Mouse (Mus musculus) forebrain, postnatal 0 days (tissue): ENCODE measurements around the gene Asgr1. TPM values are rescaled to one million over a fixed set of nuclear protein-coding genes. Genes with fewer than 3 reads are reported as not detected.
"Not testable (repeated sequence)": the region's sequence is repeated elsewhere in the genome, so short reads cannot be mapped to it uniquely, and the experiment has no call there.

Experiments
- ATAC-seq: fragments of 200-750 bp; cut with Nextera tagmentation; 2 replicates; pipeline ENCODE4 v1.8.0; 2017; ENCODE audit warnings: mild to moderate bottlenecking, moderate library complexity
- DNase-seq: peaks from one replicate; pipeline ENCODE4 v3.0.0-alpha.2; 2015
- H3K27ac ChIP-seq: fragments of 300-500 bp; sonication (generic); 2 replicates; pipeline ENCODE4 v1.5.1; 2014; ENCODE audit warnings: low read depth, mild to moderate bottlenecking, antibody characterized with exemption, low read length, moderate library complexity, mixed read lengths
- H3K27me3 ChIP-seq: fragments of 300-500 bp; sonication (generic); 2 replicates; pipeline ENCODE4 v1.6.1; 2014; ENCODE audit warnings: mild to moderate bottlenecking, low read length, mixed read lengths; ENCODE audit not compliant: insufficient read depth
- H3K36me3 ChIP-seq: fragments of 300-500 bp; sonication (generic); 2 replicates; pipeline ENCODE4 v1.6.1; 2014; ENCODE audit warnings: mild to moderate bottlenecking, moderate library complexity; ENCODE audit not compliant: insufficient read depth
- H3K4me1 ChIP-seq: fragments of 300-500 bp; sonication (generic); 2 replicates; pipeline ENCODE4 v1.6.1; 2014; ENCODE audit warnings: antibody characterized with exemption; ENCODE audit not compliant: insufficient read depth
- H3K4me2 ChIP-seq: fragments of 300-500 bp; sonication (generic); 2 replicates; pipeline ENCODE4 v1.6.1; 2014; ENCODE audit warnings: low read depth, mild to moderate bottlenecking, moderate library complexity
- H3K4me3 ChIP-seq: fragments of 300-500 bp; sonication (generic); 2 replicates; pipeline ENCODE4 v1.5.1; 2014; ENCODE audit warnings: low read depth, low read length, mixed read lengths
- H3K9ac ChIP-seq: fragments of 300-500 bp; sonication (generic); 2 replicates; pipeline ENCODE4 v1.6.1; 2014; ENCODE audit warnings: mild to moderate bottlenecking
- H3K9me3 ChIP-seq: fragments of 300-500 bp; sonication (generic); 2 replicates; pipeline ENCODE4 v1.6.1; 2016; ENCODE audit warnings: low read length
- CTCF ChIP-seq: sonication (generic); IDR thresholded peaks from 2 replicates; pipeline ENCODE4 v1.5.1; 2016; ENCODE audit warnings: antibody characterized with exemption, control low read depth, low read depth
- WGBS: fragments of 180-500 bp; shearing (Covaris S2); extraction: QIAGEN DNeasy Blood & Tissue Kit; methylation state at CpG from one replicate; pipeline ENCODE4 v1.1.7; 2014; 5-methylcytosine and 5-hydroxymethylcytosine counted together
- polyA plus RNA-seq: library from polyadenylated mRNA; unstranded; fragments of >200 nt; fragmentation: Nextera tagmentation; extraction: Ambion mirVana; gene quantifications from 2 replicates; pipeline ENCODE4 v1.2.1, GENCODE M21; 2015
- total RNA-seq: library from RNA; depleted of rRNA; stranded (reverse); fragments of >200 nt; gene quantifications from 2 replicates; pipeline ENCODE4 v1.2.3, GENCODE M21; 2014

The Asgr1 gene
- total and polyA plus RNA-seq, 2 experiments from 2014 or later: 3.0 to 4.3 TPM

GRCm38 (mm10) chr11:70014051-70014450, 39.8 kb upstream of the Asgr1 start:
- WGBS: 56% methylated on average over 5 of the region's 5 CpGs
- Histone ChIP-seq H3K27ac (no peak overlapping the region), H3K4me3 (no peak overlapping the region), H3K4me2 (no peak overlapping the region), H3K4me1 (peaks cover 15% of the 10 kb centered on the region), H3K36me3 (peaks cover 44% of the 10 kb centered on the region), H3K9me3 (no peaks in the 10 kb centered on the region), H3K9ac (no peak overlapping the region), H3K27me3 (no peaks in the 10 kb centered on the region)
- DNase-seq (no peak), ATAC-seq (no peak)
- TF ChIP-seq CTCF: no peak

- ATAC-seq (peak; percentile 84), DNase-seq (peak; percentile 83)
- TF ChIP-seq CTCF: peak; percentile 64
- peak within 1 kb of the TSS; percentile 55 for H3K27ac ChIP-seq
- peaks cover 34% of the 10 kb centered on the region for H3K36me3 ChIP-seq
- H3K9me3 ChIP-seq: no peaks in the 10 kb centered on the region
- no peaks in the 10 kb centered on the region for H3K27me3 ChIP-seq
- H3K4me3 ChIP-seq: peak within 1 kb of the TSS; percentile 54
- WGBS: 1% methylated on average over 35 of the region's 35 CpGs
- peak within 1 kb of the TSS; percentile 78 for H3K4me2 ChIP-seq
- H3K4me1 ChIP-seq: peaks cover 19% of the 10 kb centered on the region
- H3K9ac ChIP-seq: peak within 1 kb of the TSS; percentile 69
These were observed 38.9 kb upstream of the Asgr1 start, which contains the start of gene Acadvl for GRCm38 (mm10) chr11:70014880-70015558. Gene Acadvl (minus strand): TSS chr11:70015411.

GRCm38 (mm10) chr11:70015677-70016076, 38.2 kb upstream of the Asgr1 start:
- H3K27me3 ChIP-seq: no peaks in the 10 kb centered on the region
- no peak overlapping the region for H3K9ac ChIP-seq
- H3K9me3 ChIP-seq: no peaks in the 10 kb centered on the region
- H3K36me3 ChIP-seq: peaks cover 28% of the 10 kb centered on the region
- TF ChIP-seq CTCF: no peak
- peak overlapping the region; percentile 54 for H3K4me3 ChIP-seq
- H3K27ac ChIP-seq: no peak overlapping the region
- DNase-seq: no peak
- H3K4me1 ChIP-seq: peaks cover 25% of the 10 kb centered on the region
- peak overlapping the region; percentile 78 for H3K4me2 ChIP-seq
- 68% methylated on average over 6 of the region's 6 CpGs for WGBS
- ATAC-seq: no peak

GRCm38 (mm10) chr11:70016177-70016576, 37.7 kb upstream of the Asgr1 start:
- 71% methylated on average over 2 of the region's 2 CpGs for WGBS
- Histone ChIP-seq H3K4me1 (peaks cover 26% of the 10 kb centered on the region), H3K36me3 (peaks cover 23% of the 10 kb centered on the region)
- H3K4me3 ChIP-seq, ATAC-seq, H3K27me3 ChIP-seq, H3K4me2 ChIP-seq, H3K9ac ChIP-seq, H3K9me3 ChIP-seq, H3K27ac ChIP-seq, DNase-seq: not testable (repeated sequence)

GRCm38 (mm10) chr11:70016669-70017068, 37.2 kb upstream of the Asgr1 start, which contains the start of gene Dlg4:
Gene Dlg4 (plus strand): TSS chr11:70016942.
- Histone ChIP-seq H3K27ac (peak within 1 kb of the TSS; percentile 96), H3K4me1 (peaks cover 26% of the 10 kb centered on the region), H3K9me3 (no peaks in the 10 kb centered on the region), H3K36me3 (peaks cover 18% of the 10 kb centered on the region), H3K4me3 (peak within 1 kb of the TSS; percentile 84), H3K9ac (peak within 1 kb of the TSS; percentile 88), H3K27me3 (no peaks in the 10 kb centered on the region), H3K4me2 (peak within 1 kb of the TSS; percentile 80)
- TF ChIP-seq CTCF: no peak
- DNase-seq (no peak), ATAC-seq (no peak)
- 60% methylated on average over 3 of the region's 3 CpGs for whole genome bisulfite sequencing

- H3K4me3 ChIP-seq: peak overlapping the region; percentile 84
- WGBS: 22% methylated on average over 7 of the region's 7 CpGs
- DNase-seq (no peak), ATAC-seq (no peak)
- H3K36me3 ChIP-seq: peaks cover 11% of the 10 kb centered on the region
- no peak for TF ChIP-seq CTCF
- peaks cover 31% of the 10 kb centered on the region for H3K4me1 ChIP-seq
- H3K27me3 ChIP-seq: no peaks in the 10 kb centered on the region
- H3K4me2 ChIP-seq: peak overlapping the region; percentile 80
- H3K27ac ChIP-seq: peak overlapping the region; percentile 96
- no peaks in the 10 kb centered on the region for H3K9me3 ChIP-seq
- peak overlapping the region; percentile 88 for H3K9ac ChIP-seq
These were observed 36.6 kb upstream of the Asgr1 start for GRCm38 (mm10) chr11:70017199-70017767.
